Mouse (Mus musculus) limb, embryonic 15.5 days (tissue): ENCODE data around the gene Neil3. TPM values are rescaled to one million over a fixed set of nuclear protein-coding genes. Genes with fewer than 3 reads are reported as not detected.
"Not testable (repeated sequence)": the region's sequence is repeated elsewhere in the genome, so short reads cannot be mapped to it uniquely, and the experiment has no call there.

Source experiments
- ATAC-seq: fragments of 200-750 bp; cut with Nextera tagmentation; 2 replicates; pipeline ENCODE4 v1.8.0; 2017; ENCODE audit warnings: low read depth, moderate TSS enrichment; ENCODE audit not compliant: insufficient number of reproducible peaks, low FRiP score, low TSS enrichment
- H3K27ac ChIP-seq: fragments of 300-500 bp; sonication (generic); 2 replicates; pipeline ENCODE4 v1.5.1; 2015; ENCODE audit warnings: moderate library complexity, mild to moderate bottlenecking, inconsistent platforms
- H3K27me3 ChIP-seq: fragments of 300-500 bp; sonication (generic); 2 replicates; pipeline ENCODE4 v1.6.1; 2015; ENCODE audit warnings: inconsistent platforms
- H3K36me3 ChIP-seq: fragments of 300-500 bp; sonication (generic); 2 replicates; pipeline ENCODE4 v1.6.1; 2015; ENCODE audit warnings: inconsistent platforms
- H3K4me1 ChIP-seq: fragments of 300-500 bp; sonication (generic); 2 replicates; pipeline ENCODE4 v1.6.1; 2015; ENCODE audit warnings: inconsistent platforms
- H3K4me2 ChIP-seq: fragments of 300-500 bp; sonication (generic); 2 replicates; pipeline ENCODE4 v1.6.1; 2015; ENCODE audit warnings: mild to moderate bottlenecking, inconsistent platforms
- H3K4me3 ChIP-seq: fragments of 300-500 bp; sonication (generic); 2 replicates; pipeline ENCODE4 v1.5.1; 2015; ENCODE audit warnings: mild to moderate bottlenecking, inconsistent platforms
- H3K9ac ChIP-seq: fragments of 300-500 bp; sonication (generic); 2 replicates; pipeline ENCODE4 v1.6.1; 2015; ENCODE audit warnings: inconsistent platforms
- H3K9me3 ChIP-seq: fragments of 300-500 bp; sonication (generic); 2 replicates; pipeline ENCODE4 v1.6.1; 2016; ENCODE audit warnings: inconsistent platforms
- WGBS: fragments of 180-500 bp; shearing (Covaris S2); methylation state at CpG from one replicate; pipeline ENCODE4 v1.1.7; 2015; 5-methylcytosine and 5-hydroxymethylcytosine counted together
- polyA plus RNA-seq: library from polyadenylated mRNA; unstranded; fragments of >200 nt; fragmentation: Nextera tagmentation; extraction: Ambion mirVana; gene quantifications from 2 replicates; pipeline ENCODE4 v1.2.1, GENCODE M21; 2015

The Neil3 gene
- polyA plus RNA-seq, 1 experiment from 2014 or later = 23.4 TPM

DNA sequence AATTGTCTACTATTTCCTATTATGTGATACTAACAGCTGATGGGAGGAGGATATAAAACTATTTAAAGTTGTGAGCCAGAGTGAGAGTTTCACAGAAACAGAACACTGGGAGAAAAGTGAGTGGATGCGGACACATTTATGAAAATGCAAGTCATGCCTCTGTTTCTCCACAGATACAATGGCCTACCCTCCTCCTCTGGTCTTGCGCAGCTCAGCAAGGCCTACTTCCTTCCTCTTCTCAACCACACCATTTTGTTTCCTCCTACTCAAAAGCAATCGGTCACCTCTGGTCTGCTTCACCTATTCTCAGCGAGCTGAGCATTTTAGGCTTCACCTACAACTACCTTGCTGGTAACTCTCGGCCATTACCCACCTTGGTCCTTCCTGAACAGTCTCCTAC lies 34.0 kb downstream of the Neil3 start:
- H3K4me3 ChIP-seq = no peak overlapping the region
- no peaks in the 10 kb centered on the region for H3K4me1 ChIP-seq
- no peaks in the 10 kb centered on the region for H3K27me3 ChIP-seq
- no peak for ATAC-seq
- H3K36me3 ChIP-seq = 0 out of 2 replicates have a peak, but pooled peaks cover 5% of the 10 kb centered on the region
- H3K9ac ChIP-seq = no peak overlapping the region
- H3K27ac ChIP-seq = no peak overlapping the region
- WGBS = 91% methylated on average over 5 of the region's 5 CpGs
- no peaks in the 10 kb centered on the region for H3K9me3 ChIP-seq
- no peak overlapping the region for H3K4me2 ChIP-seq

DNA sequence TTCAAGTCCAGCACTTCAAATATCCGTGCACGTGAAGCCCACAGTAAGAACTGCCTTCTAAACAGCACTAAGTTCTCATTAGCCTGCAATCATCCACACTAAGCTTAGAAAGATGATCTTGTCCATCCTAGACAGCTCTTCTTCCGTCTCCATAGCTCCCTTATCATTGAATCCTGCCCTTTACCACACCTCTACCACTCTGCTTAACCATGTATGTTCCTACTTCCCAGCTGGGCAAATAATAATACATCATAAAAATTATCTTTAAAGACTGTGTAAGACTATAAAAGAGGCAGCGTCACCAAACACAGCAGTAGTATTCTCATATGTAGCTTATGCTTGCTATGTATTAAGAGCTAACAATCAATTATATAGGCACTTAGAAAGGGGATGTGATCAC lies 35.2 kb downstream of the Neil3 start:
- ATAC-seq = no peak
- Histone ChIP-seq H3K4me1 (no peaks in the 10 kb centered on the region), H3K4me2 (no peak overlapping the region), H3K27ac (no peak overlapping the region), H3K36me3 (peaks cover 5% of the 10 kb centered on the region; the same call in 1 of the 2 replicates), H3K27me3 (no peaks in the 10 kb centered on the region), H3K9me3 (no peaks in the 10 kb centered on the region), H3K4me3 (no peak overlapping the region), H3K9ac (no peak overlapping the region)
- 86% methylated on average over 4 of the region's 4 CpGs for WGBS

DNA sequence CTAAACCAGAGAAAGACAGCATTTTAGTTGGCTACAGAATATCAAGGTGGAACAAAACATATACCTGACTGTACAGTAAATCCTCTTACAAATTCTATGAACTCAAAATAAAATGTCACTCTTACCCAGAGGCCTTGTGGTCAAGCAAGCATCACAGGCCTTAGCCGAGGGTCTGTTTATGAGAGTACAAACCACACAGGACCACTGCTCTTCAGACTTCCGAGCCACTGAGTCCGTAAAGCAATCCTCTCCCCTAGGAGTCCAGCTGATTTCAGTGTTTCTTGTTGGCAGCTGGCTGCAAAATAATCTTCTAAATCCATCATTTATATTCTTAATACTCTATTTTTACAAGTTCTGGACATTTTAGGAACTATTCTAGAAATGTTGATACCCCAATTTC lies 38.0 kb downstream of the Neil3 start:
- H3K4me2 ChIP-seq = no peak overlapping the region
- peaks cover 5% of the 10 kb centered on the region; the same call in 1 of the 2 replicates for H3K36me3 ChIP-seq
- ATAC-seq = no peak
- no peak overlapping the region for H3K4me3 ChIP-seq
- no peak overlapping the region for H3K9ac ChIP-seq
- no peak overlapping the region for H3K27ac ChIP-seq
- 73% methylated on average over 3 of the region's 3 CpGs for WGBS
- no peaks in the 10 kb centered on the region for H3K27me3 ChIP-seq
- H3K9me3 ChIP-seq = no peaks in the 10 kb centered on the region
- H3K4me1 ChIP-seq = no peaks in the 10 kb centered on the region

DNA sequence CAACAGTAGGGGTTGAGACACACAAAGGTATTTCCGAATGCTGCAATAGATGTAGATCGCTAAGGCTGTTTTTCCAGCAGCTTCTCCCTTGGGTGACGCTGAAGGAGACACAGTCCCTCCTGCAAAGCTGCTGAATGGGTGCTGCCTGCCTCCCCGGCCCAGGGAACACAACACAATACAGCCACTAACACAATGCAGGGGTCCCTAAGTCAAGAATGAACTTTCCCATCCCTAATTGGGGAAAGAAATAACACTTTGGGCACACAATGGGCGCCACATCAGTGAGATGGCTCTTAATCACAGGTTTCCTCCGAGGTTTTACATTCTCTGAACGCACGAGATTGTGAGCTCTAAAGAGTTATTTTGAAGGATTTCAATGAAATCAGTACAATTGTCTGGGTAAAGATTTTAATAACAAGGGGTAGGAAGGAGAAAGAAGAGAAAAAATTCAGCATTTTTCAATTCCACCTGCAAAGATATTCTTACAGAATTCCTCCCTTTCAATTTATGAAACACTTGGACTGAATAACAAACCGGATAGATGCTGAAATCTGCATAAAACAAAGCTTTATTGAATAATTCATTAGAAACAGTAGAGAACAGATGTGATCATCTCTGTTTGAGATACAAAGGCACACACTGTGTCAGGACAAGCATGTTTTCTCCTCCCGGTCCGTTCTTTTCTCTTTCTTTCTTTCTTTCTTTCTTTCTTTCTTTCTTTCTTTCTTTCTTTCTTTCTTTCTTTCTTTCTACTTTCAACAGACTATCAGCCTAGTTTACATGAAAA lies 38.6 kb downstream of the Neil3 start:
- Histone ChIP-seq H3K4me2 (no peak overlapping the region), H3K9me3 (no peaks in the 10 kb centered on the region), H3K27ac (no peak overlapping the region), H3K4me3 (no peak overlapping the region), H3K36me3 (peaks cover 5% of the 10 kb centered on the region; the same call in 1 of the 2 replicates), H3K4me1 (no peaks in the 10 kb centered on the region), H3K9ac (no peak overlapping the region), H3K27me3 (no peaks in the 10 kb centered on the region)
- no peak for ATAC-seq
- WGBS = 93% methylated on average over 11 of the region's 11 CpGs

DNA sequence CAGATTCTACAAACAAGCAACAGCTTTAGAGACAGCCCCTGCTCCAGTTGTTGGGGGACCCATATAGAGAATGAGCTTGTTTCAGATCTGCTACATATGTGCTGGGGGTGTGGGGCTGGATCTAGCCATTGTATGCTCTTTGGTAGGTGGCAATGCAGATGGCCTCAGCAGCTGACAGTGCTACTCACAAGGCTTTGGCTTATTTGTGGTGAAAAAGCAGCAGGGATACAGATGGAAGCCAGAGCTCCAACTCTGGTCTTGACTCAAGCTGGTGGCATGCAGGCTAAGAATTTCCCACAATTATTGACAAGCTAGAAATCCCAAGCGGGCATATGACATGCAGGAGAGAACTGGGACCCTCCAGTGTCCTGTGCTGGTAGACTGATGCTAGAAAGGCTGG lies 40.8 kb downstream of the Neil3 start:
- WGBS = 96% methylated on average over 1 of the region's 1 CpGs

DNA sequence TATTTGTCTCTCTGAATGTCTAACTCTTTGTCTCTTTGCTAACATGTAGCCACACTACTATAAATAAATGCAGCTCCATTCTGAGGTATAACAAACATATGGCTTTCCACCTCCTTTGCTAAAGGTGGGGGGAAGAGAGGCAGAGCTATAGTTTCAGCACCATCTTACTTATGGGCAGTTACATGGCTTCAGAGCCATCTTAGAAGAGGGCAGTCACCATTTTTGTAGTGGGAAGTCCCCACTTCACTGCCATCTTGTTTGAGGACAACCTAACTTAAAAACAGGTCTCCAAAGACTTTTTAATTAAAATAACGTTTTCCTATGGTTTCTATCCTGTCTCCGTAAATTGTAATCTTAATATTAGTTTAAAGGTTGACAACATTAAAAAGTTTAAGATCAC lies 47.1 kb downstream of the Neil3 start:
- H3K27ac ChIP-seq = no peak overlapping the region
- H3K4me3 ChIP-seq = no peak overlapping the region
- H3K27me3 ChIP-seq = no peaks in the 10 kb centered on the region
- no peaks in the 10 kb centered on the region for H3K36me3 ChIP-seq
- 79% methylated on average over 2 of the region's 2 CpGs for WGBS
- no peaks in the 10 kb centered on the region for H3K4me1 ChIP-seq
- H3K4me2 ChIP-seq = no peak overlapping the region
- no peaks in the 10 kb centered on the region for H3K9me3 ChIP-seq
- no peak overlapping the region for H3K9ac ChIP-seq
- no peak for ATAC-seq

More for the DNA sequence above, 40.8 kb downstream of the Neil3 start:
- no peak overlapping the region for H3K9ac ChIP-seq
- no peak overlapping the region for H3K27ac ChIP-seq
- no peaks in the 10 kb centered on the region for H3K27me3 ChIP-seq
- no peaks in the 10 kb centered on the region for H3K9me3 ChIP-seq
- no peaks in the 10 kb centered on the region for H3K4me1 ChIP-seq
- H3K36me3 ChIP-seq = peaks cover 5% of the 10 kb centered on the region; the same call in 1 of the 2 replicates
- no peak overlapping the region for H3K4me3 ChIP-seq
- ATAC-seq = no peak
- H3K4me2 ChIP-seq = no peak overlapping the region

DNA sequence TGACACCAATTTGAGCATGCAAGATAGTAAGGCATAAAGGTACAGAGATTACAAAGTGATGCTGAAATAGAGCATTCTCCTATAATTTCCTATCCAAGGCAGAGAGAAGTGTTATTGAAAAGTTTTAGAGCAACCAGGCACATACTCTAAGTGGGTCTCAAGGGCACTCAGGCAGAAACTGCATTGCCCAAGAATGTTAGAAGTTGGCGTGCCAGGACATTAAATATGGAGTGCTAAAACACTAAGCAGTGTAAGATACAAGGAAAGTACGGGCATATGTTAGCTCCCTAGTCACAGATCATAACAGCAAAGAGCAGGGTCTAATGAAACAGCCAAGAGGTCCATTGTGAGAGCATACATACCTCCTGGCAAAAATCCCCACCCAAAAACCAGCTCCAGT lies 65.3 kb downstream of the Neil3 start:
- H3K27ac ChIP-seq = no peak overlapping the region
- ATAC-seq = no peak
- no peaks in the 10 kb centered on the region for H3K9me3 ChIP-seq
- H3K4me2 ChIP-seq = no peak overlapping the region
- no peak overlapping the region for H3K9ac ChIP-seq
- no peaks in the 10 kb centered on the region for H3K27me3 ChIP-seq
- H3K4me1 ChIP-seq = no peaks in the 10 kb centered on the region
- no peak overlapping the region for H3K4me3 ChIP-seq
- H3K36me3 ChIP-seq = no peaks in the 10 kb centered on the region
- WGBS = 72% methylated on average over 2 of the region's 2 CpGs

DNA sequence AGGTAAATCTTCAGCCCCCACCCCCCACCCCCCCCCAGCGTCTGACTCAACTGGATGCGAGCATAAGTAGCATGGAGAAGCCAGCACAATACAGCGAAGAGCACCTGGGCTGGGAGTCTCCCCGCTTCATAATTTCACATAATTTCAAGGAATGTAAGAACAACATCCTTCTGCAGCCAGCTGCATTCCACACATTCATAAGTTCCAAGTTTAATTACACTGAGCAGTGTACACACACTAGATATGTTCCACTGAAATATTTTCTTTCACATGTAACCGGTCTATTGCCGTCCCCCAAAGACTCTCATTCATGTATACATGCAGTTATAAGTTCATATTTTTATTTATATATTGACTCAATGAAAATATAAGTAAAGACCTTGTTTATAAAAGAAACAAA lies 72.6 kb downstream of the Neil3 start:
- Histone ChIP-seq H3K36me3 (no peaks in the 10 kb centered on the region), H3K4me2 (no peak overlapping the region), H3K4me3 (no peak overlapping the region), H3K4me1 (no peaks in the 10 kb centered on the region), H3K27ac (no peak overlapping the region), H3K9me3 (no peaks in the 10 kb centered on the region), H3K9ac (no peak overlapping the region), H3K27me3 (no peaks in the 10 kb centered on the region)
- WGBS = 61% methylated on average over 6 of the region's 6 CpGs
- ATAC-seq = no peak

DNA sequence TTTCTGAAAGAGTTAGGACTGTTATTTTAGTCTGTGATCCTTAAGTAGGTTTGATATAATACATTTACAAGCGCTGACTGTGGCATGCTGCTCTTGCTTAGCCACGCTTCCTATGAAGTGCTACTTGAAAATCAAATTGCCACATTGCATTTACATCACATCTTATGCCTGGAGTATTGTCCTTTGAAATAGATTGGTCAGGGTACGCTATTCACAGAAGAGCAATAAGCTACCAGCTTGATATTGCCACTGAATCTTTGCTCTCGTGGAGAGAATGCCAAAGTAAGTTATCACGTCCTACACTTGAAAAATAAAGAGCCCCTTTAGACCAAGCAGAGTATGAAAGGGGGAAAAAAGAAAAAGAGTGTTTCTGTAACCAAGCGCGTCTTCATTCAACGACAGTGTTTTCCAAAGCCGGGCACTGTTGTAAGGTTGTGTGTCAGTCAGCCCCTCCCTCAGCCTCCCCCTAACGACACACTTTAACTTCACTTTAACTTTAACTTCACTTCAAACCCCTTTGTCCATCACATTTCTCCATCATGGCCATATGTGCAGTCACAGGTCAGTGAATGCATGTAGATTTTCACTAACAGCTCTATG lies 76.3 kb downstream of the Neil3 start:
- no peak for ATAC-seq
- H3K4me3 ChIP-seq = no peak overlapping the region
- no peak overlapping the region for H3K4me2 ChIP-seq
- no peaks in the 10 kb centered on the region for H3K9me3 ChIP-seq
- 84% methylated on average over 10 of the region's 10 CpGs for WGBS
- H3K27me3 ChIP-seq = no peaks in the 10 kb centered on the region
- no peak overlapping the region for H3K27ac ChIP-seq
- H3K4me1 ChIP-seq = no peaks in the 10 kb centered on the region
- no peaks in the 10 kb centered on the region for H3K36me3 ChIP-seq
- H3K9ac ChIP-seq = no peak overlapping the region

DNA sequence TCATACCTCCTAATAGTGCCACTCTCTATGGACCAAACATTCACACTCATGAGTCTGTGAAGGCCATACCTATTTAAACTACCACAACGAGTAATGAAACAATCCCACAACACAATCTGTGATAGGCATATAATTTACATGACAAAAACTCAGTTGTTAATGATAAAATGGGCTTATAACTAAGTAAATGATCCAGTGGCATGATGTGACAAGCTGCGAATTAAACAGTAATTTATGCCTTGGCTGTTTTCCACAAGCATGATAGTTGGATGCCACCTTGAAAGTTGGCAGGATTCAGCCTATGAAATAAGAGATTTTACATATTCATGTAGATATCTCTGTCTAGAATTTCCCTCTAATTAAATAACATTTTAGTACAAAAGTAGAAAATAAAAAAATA lies 99.3 kb downstream of the Neil3 start:
- H3K4me1 ChIP-seq = no peaks in the 10 kb centered on the region
- H3K4me3 ChIP-seq = no peak overlapping the region
- H3K27ac ChIP-seq = no peak overlapping the region
- no peak overlapping the region for H3K9ac ChIP-seq
- WGBS = 85% methylated on average over 2 of the region's 2 CpGs
- no peaks in the 10 kb centered on the region for H3K9me3 ChIP-seq
- H3K4me2 ChIP-seq = no peak overlapping the region
- no peaks in the 10 kb centered on the region for H3K27me3 ChIP-seq
- ATAC-seq = no peak
- H3K36me3 ChIP-seq = no peaks in the 10 kb centered on the region

DNA sequence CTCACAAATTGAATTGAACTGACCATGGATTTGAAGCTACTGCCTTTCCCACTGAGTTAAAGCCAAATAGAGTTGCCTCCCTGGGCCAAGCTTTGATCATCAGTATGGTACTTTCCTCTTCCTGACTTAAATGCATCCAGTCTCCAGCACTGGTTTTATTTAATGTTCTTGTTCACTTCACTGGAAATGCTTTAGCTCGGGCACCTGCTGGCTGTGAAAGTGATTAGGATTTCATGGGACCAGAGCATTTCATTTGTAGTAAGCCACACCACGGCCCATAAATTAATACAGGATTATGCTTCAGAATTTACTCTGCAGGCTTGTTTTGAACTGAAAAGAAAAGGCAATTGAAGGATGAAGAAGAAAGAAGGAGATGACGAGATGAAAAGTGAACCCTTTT lies 100.8 kb downstream of the Neil3 start:
- H3K9ac ChIP-seq, H3K27ac ChIP-seq, H3K4me2 ChIP-seq, H3K36me3 ChIP-seq, H3K27me3 ChIP-seq, ATAC-seq, H3K9me3 ChIP-seq, H3K4me1 ChIP-seq, H3K4me3 ChIP-seq: not testable (repeated sequence)
- WGBS = 45% methylated on average over 3 of the region's 3 CpGs
